Mouse (Mus musculus): ENCODE measurements around the gene Olfr1444. TPM values are rescaled to one million over a fixed set of nuclear protein-coding genes. Genes with fewer than 3 reads are reported as not detected.

The Olfr1444 gene
- not detected for polyA plus RNA-seq (2014; fragmentation: Illumina TruSeq; extraction: RNeasy Lipid Tissue Mini Kit (QIAGEN cat#74804); ENCODE audit: insufficient read depth, low read depth, low replicate concordance)

DNA sequence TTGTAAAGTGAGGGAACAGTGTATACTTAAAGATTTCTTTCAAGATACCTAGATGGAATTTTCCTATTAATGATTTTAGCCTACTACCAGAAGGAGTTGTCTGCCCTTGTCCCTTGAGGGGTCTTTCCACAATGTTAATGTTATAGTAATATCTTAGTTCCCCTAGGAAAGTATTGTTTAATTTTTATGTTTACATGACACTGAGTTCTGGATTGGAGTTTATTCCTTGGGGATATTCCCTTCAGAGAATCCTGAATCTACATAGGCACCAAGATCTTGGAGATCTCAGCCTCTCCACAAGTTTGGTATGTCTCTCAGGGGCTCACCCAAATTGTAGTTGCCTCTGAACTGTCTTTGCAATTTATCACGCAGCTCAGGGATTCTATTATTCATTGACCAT lies at the start of gene Olfr1444:
Gene Olfr1444, plus strand, starts transcription at position 301 of the 400 bp plus-strand sequence.

DNA sequence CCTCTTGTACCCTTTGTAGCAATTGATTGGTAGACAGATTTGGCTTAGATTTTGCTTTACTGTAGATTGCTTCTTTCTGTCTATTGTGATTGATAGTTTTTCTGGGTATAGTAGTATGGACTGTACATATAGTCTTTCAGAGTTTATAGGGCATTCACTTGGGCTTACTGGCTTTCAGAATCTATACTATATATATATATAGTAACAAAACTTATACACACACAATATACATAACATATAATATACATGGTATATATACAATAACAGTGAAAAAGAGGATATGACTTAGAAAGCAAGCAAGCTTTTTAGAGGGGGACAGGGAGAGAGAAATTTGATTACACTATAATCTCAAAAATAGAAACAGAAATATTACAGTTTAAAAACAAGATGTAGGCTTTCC lies 10.7 kb upstream of the Olfr1444 start, which contains the start of gene Gm5244:
Gene Gm5244, plus strand, starts transcription at position 301 of the 400 bp plus-strand sequence.

DNA sequence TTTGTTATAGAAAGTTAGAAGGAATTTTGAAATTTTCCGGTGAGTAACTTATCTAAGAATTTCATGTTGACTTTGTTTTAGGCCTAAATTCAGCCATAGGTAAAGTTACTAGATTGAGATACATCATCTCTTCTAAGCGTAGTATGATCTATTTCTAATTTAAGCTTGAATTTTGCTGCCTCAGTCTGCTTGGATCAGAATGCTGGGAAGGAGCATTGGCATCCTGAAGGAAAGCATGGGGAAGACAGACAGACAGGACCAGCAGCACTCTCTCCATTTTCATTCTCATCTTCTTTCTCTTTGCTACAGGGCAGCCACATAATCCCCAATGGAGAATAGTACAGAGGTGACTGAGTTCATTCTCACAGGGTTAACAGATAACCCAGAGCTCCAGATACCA lies 26.5 kb downstream of the Olfr1444 start, which contains the start of gene Olfr1445:
Gene Olfr1445, plus strand, starts transcription at position 301 of the 400 bp plus-strand sequence.

DNA sequence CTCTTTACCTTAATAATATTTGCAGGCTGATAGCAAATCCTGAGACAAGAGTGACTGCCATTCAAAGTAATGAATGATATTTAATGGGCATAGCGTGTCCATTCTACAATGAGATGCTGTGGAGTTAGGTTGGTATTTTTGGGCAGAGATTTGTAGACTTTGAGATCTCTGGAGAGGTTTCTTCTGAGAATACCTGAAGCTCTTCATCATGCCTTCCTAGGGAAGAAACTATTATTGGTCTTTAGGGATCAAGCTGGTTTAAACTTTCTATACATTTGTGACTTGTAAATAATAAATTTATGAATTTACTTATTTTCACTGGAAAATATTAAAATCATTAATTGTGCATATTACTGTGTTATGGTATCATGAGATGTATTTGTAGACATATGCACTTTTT lies 36.3 kb downstream of the Olfr1444 start, which contains the start of gene Olfr1446:
Gene Olfr1446, minus strand, starts transcription at position 101 of the 400 bp plus-strand sequence.

DNA sequence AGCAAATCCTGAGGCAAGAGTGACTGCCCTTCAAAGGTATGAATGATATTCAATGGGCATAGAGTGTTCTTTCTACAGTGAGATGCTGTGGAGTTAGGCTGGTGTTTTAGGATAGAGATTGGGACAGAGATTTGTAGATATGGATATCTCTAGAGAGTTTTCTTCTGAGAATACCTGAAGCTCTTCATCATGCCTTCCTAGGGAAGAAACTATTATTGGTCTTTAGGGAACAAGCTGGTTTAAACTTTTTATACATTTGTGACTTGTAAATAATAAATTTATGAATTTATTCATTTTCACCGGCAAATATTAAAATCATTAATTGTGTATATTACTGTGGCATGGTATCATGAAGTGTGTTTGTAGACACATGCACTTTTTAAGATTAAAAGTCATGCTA lies 46.6 kb downstream of the Olfr1444 start, which contains the start of gene Olfr1447:
Gene Olfr1447, minus strand, starts transcription at position 101 of the 400 bp plus-strand sequence.

Other genes starting within 250 kb of the Olfr1444 start
- not detected for gene Glyat, start 224.0 kb upstream of the Olfr1444 start, polyA plus RNA-seq (2014; fragmentation: Illumina TruSeq; extraction: RNeasy Lipid Tissue Mini Kit (QIAGEN cat#74804); ENCODE audit: insufficient read depth, low read depth, low replicate concordance)
- not detected for gene Olfr1442, start 186.8 kb upstream of the Olfr1444 start, polyA plus RNA-seq (2014; fragmentation: Illumina TruSeq; extraction: RNeasy Lipid Tissue Mini Kit (QIAGEN cat#74804); ENCODE audit: insufficient read depth, low read depth, low replicate concordance)
- gene Olfr1443, start 179.2 kb upstream of the Olfr1444 start, polyA plus RNA-seq (2014; fragmentation: Illumina TruSeq; extraction: RNeasy Lipid Tissue Mini Kit (QIAGEN cat#74804); ENCODE audit: insufficient read depth, low read depth, low replicate concordance): not detected
- not detected for gene Keg1, start 161.5 kb upstream of the Olfr1444 start, polyA plus RNA-seq (2014; fragmentation: Illumina TruSeq; extraction: RNeasy Lipid Tissue Mini Kit (QIAGEN cat#74804); ENCODE audit: insufficient read depth, low read depth, low replicate concordance)
- gene Cntf, start 91.7 kb upstream of the Olfr1444 start, polyA plus RNA-seq (2014; fragmentation: Illumina TruSeq; extraction: RNeasy Lipid Tissue Mini Kit (QIAGEN cat#74804); ENCODE audit: insufficient read depth, low read depth, low replicate concordance): 1.2 TPM
- 25.7 TPM for gene Zfp91, start 61.2 kb upstream of the Olfr1444 start, polyA plus RNA-seq (2014; fragmentation: Illumina TruSeq; extraction: RNeasy Lipid Tissue Mini Kit (QIAGEN cat#74804); ENCODE audit: insufficient read depth, low read depth, low replicate concordance)
- 7.3 TPM for gene Lpxn, start 61.1 kb upstream of the Olfr1444 start, polyA plus RNA-seq (2014; fragmentation: Illumina TruSeq; extraction: RNeasy Lipid Tissue Mini Kit (QIAGEN cat#74804); ENCODE audit: insufficient read depth, low read depth, low replicate concordance)
- gene Gm5244, start 10.6 kb upstream of the Olfr1444 start, polyA plus RNA-seq (2014; fragmentation: Illumina TruSeq; extraction: RNeasy Lipid Tissue Mini Kit (QIAGEN cat#74804); ENCODE audit: insufficient read depth, low read depth, low replicate concordance): not detected
- not detected for gene Olfr1445, start 26.6 kb downstream of the Olfr1444 start, polyA plus RNA-seq (2014; fragmentation: Illumina TruSeq; extraction: RNeasy Lipid Tissue Mini Kit (QIAGEN cat#74804); ENCODE audit: insufficient read depth, low read depth, low replicate concordance)
- not detected for gene Olfr1446, start 36.2 kb downstream of the Olfr1444 start, polyA plus RNA-seq (2014; fragmentation: Illumina TruSeq; extraction: RNeasy Lipid Tissue Mini Kit (QIAGEN cat#74804); ENCODE audit: insufficient read depth, low read depth, low replicate concordance)
- not detected for gene Olfr1447, start 46.5 kb downstream of the Olfr1444 start, polyA plus RNA-seq (2014; fragmentation: Illumina TruSeq; extraction: RNeasy Lipid Tissue Mini Kit (QIAGEN cat#74804); ENCODE audit: insufficient read depth, low read depth, low replicate concordance)
- gene Olfr1448, start 67.1 kb downstream of the Olfr1444 start, polyA plus RNA-seq (2014; fragmentation: Illumina TruSeq; extraction: RNeasy Lipid Tissue Mini Kit (QIAGEN cat#74804); ENCODE audit: insufficient read depth, low read depth, low replicate concordance): not detected
- gene Olfr1449, start 73.6 kb downstream of the Olfr1444 start, polyA plus RNA-seq (2014; fragmentation: Illumina TruSeq; extraction: RNeasy Lipid Tissue Mini Kit (QIAGEN cat#74804); ENCODE audit: insufficient read depth, low read depth, low replicate concordance): not detected
- not detected for gene Olfr1450, start 93.0 kb downstream of the Olfr1444 start, polyA plus RNA-seq (2014; fragmentation: Illumina TruSeq; extraction: RNeasy Lipid Tissue Mini Kit (QIAGEN cat#74804); ENCODE audit: insufficient read depth, low read depth, low replicate concordance)
- gene Olfr1451, start 137.7 kb downstream of the Olfr1444 start, polyA plus RNA-seq (2014; fragmentation: Illumina TruSeq; extraction: RNeasy Lipid Tissue Mini Kit (QIAGEN cat#74804); ENCODE audit: insufficient read depth, low read depth, low replicate concordance): not detected
- gene Olfr1453, start 171.0 kb downstream of the Olfr1444 start, polyA plus RNA-seq (2014; fragmentation: Illumina TruSeq; extraction: RNeasy Lipid Tissue Mini Kit (QIAGEN cat#74804); ENCODE audit: insufficient read depth, low read depth, low replicate concordance): not detected
- not detected for gene Olfr1454, start 203.3 kb downstream of the Olfr1444 start, polyA plus RNA-seq (2014; fragmentation: Illumina TruSeq; extraction: RNeasy Lipid Tissue Mini Kit (QIAGEN cat#74804); ENCODE audit: insufficient read depth, low read depth, low replicate concordance)
- not detected for gene Olfr1457, start 240.6 kb downstream of the Olfr1444 start, polyA plus RNA-seq (2014; fragmentation: Illumina TruSeq; extraction: RNeasy Lipid Tissue Mini Kit (QIAGEN cat#74804); ENCODE audit: insufficient read depth, low read depth, low replicate concordance)
- not detected for gene Olfr1458, start 249.5 kb downstream of the Olfr1444 start, polyA plus RNA-seq (2014; fragmentation: Illumina TruSeq; extraction: RNeasy Lipid Tissue Mini Kit (QIAGEN cat#74804); ENCODE audit: insufficient read depth, low read depth, low replicate concordance)